Mouse (Mus musculus) lung, postnatal 4 days (tissue): ENCODE results near the gene Thap4.
A peak's percentile ranks its signal among the peaks of the same experiment; 100 is the strongest.
"Not testable (repeated sequence)": the region's sequence is repeated elsewhere in the genome, so short reads cannot be mapped to it uniquely, and the experiment has no call there.

Experiments used
- DNase-seq, 2 experiments: peaks; one replicate each; pipeline ENCODE4 v3.0.0; 2021

Gene Thap4

DNA sequence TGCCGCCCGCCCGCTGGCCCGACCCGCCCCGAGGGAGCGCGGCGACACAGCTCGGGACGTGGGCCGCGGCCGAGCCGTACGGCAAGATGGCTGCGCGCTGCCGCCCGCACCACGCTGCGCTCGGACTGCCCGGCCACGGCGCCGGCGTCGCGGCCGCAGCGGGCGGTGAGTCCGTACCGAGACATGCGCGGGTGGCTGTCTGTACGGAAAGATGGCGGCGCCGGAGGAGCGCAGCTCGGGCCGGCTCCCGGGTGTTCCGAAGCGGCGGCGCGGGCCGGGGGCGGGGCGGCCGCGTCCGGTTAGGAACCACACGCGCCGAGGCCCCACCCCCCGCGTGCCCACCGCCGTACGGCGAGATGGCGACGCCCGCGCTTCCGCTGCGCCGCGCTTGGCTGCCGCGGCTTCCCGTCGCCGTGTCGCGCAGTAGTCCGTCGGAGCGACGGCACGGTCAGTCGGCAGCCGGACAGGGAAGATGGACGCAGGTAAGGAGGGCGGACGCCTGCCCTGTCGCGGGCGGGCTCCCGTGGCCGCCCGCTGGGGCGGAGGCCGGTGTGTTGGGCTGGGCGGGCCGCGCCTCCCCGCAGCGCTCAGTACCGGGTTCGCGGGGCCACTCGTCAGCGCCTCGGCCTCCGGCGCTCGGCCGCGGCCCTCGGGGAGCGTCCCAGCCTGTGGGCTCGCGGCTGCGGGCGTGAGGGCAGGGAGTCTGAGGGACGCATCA lies at the start of gene Thap4:
Thap4 (minus strand) TSS at position 292 of the 718 bp plus-strand sequence.
- DNase-seq: peak; percentile 93 to 97

DNA sequence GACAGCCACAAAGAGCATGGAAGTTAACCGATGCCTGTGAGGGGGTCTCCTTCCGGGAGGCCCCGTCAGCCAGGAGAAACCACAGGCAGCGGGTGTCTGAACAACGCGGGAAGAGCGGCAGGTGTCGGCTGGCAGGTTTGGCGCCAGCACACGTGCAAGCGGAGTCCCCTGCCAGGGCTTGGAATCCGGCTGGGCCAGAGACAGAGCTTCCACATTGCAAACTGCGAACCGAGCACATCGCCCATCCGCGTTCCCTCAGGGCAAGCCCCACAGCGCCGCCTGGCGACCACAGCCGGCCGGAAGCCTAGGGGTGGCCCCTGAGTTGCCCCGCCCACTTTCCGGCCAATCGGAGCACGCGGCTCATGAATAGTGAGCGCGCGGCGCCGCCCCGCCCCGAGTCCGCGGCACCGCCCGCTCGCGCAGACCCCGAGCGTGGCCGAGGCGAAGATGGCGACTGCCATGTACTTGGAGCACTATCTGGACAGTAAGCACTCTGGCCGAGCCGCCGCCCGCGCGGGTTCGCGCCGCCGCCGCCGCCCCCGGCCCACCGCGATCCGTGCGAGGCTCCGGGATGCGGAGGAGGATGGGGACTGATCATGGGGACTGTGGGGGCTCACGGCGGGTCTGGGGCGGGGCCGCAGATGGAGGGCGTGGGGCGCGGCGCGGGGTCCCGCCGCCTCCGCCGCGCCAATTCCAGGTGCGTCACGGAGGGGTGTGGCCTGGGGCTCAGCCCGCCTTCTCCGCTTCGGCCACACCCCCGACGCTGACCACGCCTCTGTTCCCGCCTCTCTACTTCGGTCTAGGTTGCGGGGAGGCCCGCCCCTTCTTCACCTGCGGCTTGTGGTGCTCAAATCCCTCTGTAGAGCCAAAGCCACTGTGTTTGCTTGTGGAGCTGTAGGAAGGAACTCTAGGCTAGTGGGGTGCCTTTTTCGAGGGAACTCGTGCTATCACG lies 49.2 kb upstream of the Thap4 start, which contains the start of gene Ing5:
Ing5 (plus strand) TSS at position 410 of the 952 bp plus-strand sequence.
- peak; percentile 99 to 100 for DNase-seq

DNA sequence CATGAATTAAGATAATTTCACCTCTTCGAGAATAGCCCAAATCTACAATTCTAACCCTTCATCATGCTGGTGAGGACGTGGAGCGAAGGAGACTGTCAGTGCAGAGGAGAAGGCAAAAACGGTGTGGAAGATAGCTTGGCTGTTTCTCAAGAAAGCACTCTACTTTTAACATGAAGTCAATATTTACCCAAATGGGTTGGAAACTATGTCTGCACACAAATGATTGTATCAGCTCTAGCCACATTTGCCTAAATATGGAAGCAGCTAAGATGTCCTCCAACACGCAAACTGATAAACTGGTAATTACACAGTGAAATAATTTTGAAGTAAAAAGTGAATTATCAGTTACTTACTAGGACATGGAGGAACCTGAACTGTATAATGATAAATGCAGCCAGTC lies 48.1 kb upstream of the Thap4 start:
- DNase-seq: no peak

DNA sequence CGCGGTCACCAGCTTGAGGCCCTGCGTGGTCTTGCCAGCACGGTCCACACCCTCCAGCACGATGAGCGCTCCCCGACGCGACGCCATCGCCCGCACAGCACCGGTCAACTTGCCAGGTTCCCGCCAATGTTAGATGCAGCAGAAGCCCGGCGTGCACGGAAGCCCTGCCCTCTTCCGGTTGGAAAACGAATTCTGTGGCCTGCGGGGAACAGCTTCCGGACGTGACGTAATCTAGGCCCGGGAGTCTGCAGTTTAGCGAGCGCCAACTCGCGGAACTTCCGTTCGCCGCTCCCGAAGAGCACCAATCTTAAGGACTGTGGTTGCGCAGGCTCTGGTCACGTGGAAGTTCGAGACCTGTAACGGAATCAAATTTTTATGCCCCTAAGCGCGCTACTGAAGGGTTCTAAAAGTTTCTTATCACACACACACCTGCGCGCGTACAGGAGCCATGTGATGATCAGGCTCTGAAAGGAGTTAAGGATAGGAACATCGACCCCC lies 47.1 kb upstream of the Thap4 start, which contains the start of gene Dtymk:
Dtymk (minus strand) TSS at position 194 of the 498 bp plus-strand sequence.
- DNase-seq: peak; percentile 94 to 95

GRCm38 (mm10) chr1:93800670-93801503 lies 46.2 kb upstream of the Thap4 start:
- DNase-seq: no peak

GRCm38 (mm10) chr1:93795886-93796285 lies 41.2 kb upstream of the Thap4 start:
- DNase-seq: no peak

GRCm38 (mm10) chr1:93794526-93794925 lies 39.9 kb upstream of the Thap4 start:
- DNase-seq: no peak

DNA sequence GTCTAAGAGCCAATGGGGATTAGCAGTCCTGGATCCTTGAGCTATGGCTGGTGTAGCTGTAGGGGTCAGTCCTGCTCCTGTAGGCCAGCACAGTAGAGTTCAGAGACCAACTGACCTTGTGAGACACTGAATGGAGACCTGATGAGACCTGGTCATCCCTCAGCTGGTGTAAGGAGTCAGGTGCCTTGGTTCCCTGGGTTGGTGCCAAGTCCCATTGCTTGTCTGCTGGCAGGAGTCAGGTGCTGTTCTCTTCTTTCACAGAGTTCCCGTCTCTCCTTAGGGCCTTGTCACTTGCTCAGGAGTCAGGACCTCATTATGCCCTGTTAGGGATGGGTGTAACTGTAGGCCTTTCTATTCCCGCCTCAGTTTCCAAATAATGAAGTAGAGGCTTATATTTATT lies 32.2 kb upstream of the Thap4 start:
- no peak for DNase-seq

GRCm38 (mm10) chr1:93776686-93777085 lies 22.0 kb upstream of the Thap4 start:
- no peak for DNase-seq

DNA sequence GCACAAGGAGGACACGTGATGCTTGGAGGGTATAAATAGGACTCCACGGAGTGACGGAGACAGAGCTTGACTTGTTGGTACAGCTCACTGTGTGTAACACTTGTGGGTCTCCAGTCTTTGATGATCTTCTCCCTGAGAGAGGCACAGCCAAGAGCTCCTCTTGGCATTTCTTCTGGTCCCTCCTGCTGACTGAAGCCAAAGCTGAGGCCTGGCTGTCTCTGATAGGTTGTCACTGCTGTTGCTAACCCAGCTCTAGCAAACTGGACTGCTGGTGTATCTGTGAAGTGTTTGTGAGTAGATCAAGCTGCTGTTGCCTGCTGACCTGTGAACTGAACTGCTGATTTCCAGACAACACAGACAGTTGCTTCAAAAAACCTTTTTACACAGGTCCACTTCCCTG lies 15.2 kb upstream of the Thap4 start:
- peak; percentile 30 to 74 for DNase-seq

DNA sequence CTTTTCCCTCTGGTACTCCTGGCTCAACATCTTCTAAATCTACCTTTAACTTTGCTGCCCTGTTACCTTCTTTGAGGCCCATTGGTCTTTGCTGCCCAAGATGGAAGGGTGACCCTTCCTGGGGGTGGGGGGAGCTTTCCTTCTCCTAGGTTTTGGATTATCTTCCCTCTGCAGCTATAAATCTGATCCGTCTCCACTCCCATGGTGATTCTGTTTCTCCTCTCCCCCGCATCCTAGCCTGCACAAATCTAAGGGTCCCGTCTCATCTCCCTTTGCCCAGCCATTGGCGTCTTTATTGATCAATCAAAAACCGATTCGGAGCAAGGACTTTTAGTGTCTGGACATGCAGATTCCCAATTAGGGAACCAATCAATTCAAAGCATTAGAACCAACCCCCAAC lies 12.9 kb upstream of the Thap4 start:
- DNase-seq: no peak

DNA sequence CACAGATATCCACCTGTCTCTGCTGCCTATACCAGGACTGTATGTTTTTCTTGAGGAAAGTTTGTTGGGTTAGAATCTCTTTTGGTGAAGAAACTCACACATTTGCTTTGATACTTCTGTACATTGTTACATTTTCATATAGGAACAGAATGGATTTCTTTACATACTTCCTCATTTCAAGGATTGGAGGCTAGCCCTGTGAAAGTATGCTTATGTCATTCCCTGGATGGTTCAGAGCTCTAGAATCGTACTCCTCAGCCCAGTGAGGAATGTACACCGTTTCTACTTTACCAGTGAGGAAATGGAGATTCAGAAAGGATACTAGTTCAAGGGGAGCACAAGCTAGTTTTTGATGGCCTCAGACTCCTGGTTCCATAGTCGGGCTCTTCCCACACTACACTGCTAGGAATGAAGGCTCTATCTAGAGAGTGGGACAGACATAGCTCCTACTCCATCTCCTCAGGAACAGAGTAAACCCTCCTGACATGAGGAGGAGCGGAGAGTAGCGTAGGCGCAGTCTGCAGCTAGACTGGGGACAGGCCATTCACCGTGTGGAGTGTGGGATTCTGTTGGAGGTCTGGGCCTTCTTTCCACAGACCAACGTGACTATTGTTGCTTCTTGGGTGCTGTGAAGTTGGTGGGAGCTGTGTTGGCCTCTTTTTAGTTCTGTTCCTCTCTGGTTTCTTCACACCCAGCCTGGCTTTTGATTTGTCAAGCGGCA lies 10.4 kb upstream of the Thap4 start:
- DNase-seq: no peak

GRCm38 (mm10) chr1:93763531-93763930 lies 8.9 kb upstream of the Thap4 start:
- DNase-seq: not testable (repeated sequence)

DNA sequence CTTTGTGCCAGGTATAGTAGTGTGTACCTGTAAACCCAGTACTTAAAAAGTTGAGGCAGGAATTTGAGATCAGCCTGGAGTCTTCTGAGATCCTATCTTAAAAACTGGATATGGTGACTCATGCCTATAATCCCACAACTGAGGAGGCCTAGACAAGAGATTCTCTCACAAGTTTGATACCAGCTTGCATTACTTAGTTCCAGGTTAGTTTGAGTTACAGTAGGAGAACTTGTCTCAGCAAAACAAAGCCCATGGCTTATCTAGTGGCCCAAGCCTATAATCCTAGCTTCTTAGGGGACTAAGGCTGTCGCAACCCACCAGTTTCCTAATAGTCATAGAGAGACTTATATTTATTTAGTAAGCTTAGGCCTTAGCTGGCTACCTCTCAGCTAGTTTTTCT lies 5.4 kb upstream of the Thap4 start:
- DNase-seq: no peak

GRCm38 (mm10) chr1:93756154-93756553 lies 1.5 kb upstream of the Thap4 start:
- DNase-seq: no peak

DNA sequence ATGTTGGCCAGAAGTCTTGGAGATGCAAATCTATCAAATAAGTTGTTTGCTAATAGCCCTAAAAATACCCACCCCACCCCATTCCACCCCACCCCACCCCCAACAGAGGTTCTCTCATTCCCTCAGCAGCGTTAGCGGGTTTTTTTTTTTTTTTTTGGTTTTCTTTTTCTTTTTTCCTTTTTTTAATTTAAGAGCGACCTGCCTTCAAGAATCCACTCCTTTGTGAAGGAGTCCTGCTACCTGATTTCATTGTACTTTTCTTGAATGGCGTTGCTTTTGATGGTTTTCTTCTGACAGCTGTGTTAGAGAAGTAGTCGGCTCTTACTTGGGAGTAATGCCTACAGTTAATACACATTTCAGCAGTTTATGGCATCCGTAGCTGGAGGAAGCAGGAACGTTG lies 954 bp upstream of the Thap4 start:
- no peak for DNase-seq

DNA sequence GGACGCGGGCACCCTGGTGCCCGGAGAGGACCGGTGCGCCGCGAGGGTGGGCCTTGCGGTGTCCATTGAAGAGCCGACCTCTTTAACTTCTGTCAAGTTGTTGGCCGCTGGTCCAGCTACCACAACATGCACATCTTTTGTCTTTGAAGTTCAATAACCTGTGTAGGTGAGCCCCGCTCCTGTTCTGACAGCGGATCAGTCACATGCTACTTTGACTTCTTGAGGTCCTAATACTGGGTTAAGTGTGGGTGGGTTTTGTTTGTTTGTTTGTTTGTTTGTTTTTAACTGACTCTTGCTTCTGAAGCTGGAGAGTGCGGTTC lies 587 bp upstream of the Thap4 start:
- DNase-seq: no peak

DNA sequence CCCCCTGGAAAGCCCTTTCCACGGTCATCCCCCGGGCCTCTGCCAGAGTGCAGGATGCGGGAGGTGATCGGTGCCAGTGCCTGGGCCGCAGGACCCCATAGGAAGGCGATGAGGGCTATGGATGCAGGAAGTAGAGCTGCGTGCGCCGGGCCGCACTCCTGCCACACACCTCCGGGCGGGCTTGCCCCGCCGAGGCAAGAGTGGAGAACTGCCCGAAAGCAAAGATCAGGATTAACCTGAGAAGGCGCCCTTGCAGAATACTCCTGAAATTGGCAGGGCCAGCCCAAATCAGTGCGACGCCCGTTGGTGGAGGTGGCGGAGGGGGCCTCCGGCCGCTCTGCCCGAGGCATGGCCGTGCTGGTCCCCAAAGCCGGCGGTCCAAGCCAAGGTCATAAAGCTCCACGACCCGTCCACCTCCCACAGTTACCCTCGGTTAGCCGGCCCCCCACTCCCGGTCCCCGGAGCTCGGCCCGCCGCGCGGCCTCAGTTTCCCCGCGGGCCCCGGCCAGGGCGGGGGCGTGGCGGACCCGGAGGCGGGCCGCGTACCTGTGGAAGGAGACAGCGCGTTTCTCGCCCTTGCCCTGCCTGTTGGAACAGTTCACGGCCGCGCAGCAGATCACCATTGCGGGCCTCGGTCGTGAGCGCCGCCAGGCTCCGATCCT lies 622 bp downstream of the Thap4 start:
- DNase-seq: peak; percentile 55 to 58

DNA sequence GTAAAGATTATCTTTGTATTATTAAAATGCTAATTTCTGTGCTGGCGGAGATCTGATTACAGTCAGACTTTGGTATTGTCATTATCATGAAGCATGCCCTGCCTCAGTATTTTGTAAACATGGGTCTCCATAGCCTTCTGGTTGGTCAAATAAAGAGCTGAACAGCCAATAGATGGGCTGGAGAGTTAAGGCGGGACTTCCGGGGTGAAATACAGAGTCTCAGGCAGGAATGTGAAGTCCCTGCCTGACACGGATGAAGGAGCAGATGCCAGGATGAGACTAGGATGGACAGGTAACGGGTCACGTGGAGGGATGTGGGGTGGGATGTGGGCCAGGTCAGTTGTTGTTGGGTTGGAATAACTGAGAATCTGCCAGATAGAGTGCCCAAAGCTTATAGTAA lies 3.4 kb downstream of the Thap4 start, which contains the start of gene Atg4b:
Atg4b (plus strand) TSS at position 211 of the 400 bp plus-strand sequence.
- DNase-seq: no peak

- no peak for DNase-seq
Measured at GRCm38 (mm10) chr1:93748539-93748938, 6.1 kb downstream of the Thap4 start.

DNA sequence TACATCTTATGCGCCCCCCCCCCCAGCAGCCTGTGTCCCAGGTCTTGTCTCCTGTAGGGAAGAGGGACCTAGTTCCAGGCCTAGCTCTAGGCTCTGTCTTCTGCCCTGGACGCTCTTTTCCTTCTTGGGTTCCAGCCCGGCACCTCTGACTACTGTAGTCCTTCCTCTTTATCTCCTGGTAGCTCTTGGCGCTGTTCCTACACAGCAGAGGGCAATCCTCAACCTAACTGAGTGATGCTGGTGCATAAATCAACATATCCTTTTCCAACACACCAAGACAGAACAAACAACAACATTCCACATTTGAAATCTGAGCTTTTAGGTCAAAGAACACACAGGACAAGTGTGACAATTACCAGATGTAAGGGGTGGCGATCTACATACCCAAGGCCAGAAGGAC lies 8.5 kb downstream of the Thap4 start:
- no peak for DNase-seq
